Mouse (Mus musculus) adrenal gland, adult 8-10 months (tissue): ENCODE data around the gene Ttc21b. TPM values are rescaled to one million over a fixed set of nuclear protein-coding genes. Genes with fewer than 3 reads are reported as not detected.
"Not testable (repeated sequence)": the region's sequence is repeated elsewhere in the genome, so short reads cannot be mapped to it uniquely, and the experiment has no call there.

Source experiments
- DNase-seq: peaks from one replicate; pipeline ENCODE4 v3.0.0; 2022
- total RNA-seq, 4 experiments: library from RNA; stranded (reverse); gene quantifications; 2 replicates each; pipeline ENCODE4 v1.2.4; 2022

The Ttc21b gene
- 10 to 100 TPM in 2 of 4 experiments, 1 to 10 TPM in 2; 8.9 to 15.7 (median 10.2) TPM for total RNA-seq

GRCm38 (mm10) chr2:66256220-66257131 is at the start of gene Ttc21b:
Ttc21b (minus strand) TSS chr2:66256617.
- peak; percentile 96 for DNase-seq

- no peak for DNase-seq
These were observed 16.1 kb upstream of the Ttc21b start for GRCm38 (mm10) chr2:66272551-66272950.

GRCm38 (mm10) chr2:66244013-66244412 is 12.4 kb downstream of the Ttc21b start:
- no peak for DNase-seq

- no peak for DNase-seq
These were observed 16.1 kb downstream of the Ttc21b start for GRCm38 (mm10) chr2:66240334-66240733.

- no peak for DNase-seq
These were observed 17.5 kb downstream of the Ttc21b start for GRCm38 (mm10) chr2:66238886-66239285.

GRCm38 (mm10) chr2:66220954-66221353 is 35.5 kb downstream of the Ttc21b start:
- DNase-seq, result no peak

GRCm38 (mm10) chr2:66209875-66210274 is 46.5 kb downstream of the Ttc21b start:
- DNase-seq, result no peak

- DNase-seq, result no peak
These were observed 47.1 kb downstream of the Ttc21b start for GRCm38 (mm10) chr2:66209353-66209752.

GRCm38 (mm10) chr2:66206796-66207195 is 49.6 kb downstream of the Ttc21b start:
- DNase-seq, result no peak

- no peak for DNase-seq
These were observed 52.2 kb downstream of the Ttc21b start for GRCm38 (mm10) chr2:66204218-66204617.

GRCm38 (mm10) chr2:66200195-66200594 is 56.2 kb downstream of the Ttc21b start:
- DNase-seq, result no peak

GRCm38 (mm10) chr2:66191691-66192100 is 64.7 kb downstream of the Ttc21b start:
- DNase-seq, result no peak

- no peak for DNase-seq
These were observed 66.3 kb downstream of the Ttc21b start for GRCm38 (mm10) chr2:66190157-66190556.

GRCm38 (mm10) chr2:66189197-66189596 is 67.2 kb downstream of the Ttc21b start:
- not testable (repeated sequence) for DNase-seq

GRCm38 (mm10) chr2:66187520-66187919 is 68.9 kb downstream of the Ttc21b start:
- no peak for DNase-seq

- DNase-seq, result no peak
These were observed 71.8 kb downstream of the Ttc21b start for GRCm38 (mm10) chr2:66184431-66185164.

- peak; percentile 18 for DNase-seq
These were observed 76.1 kb downstream of the Ttc21b start for GRCm38 (mm10) chr2:66180293-66180692.

- DNase-seq, result no peak
These were observed 76.6 kb downstream of the Ttc21b start for GRCm38 (mm10) chr2:66179782-66180181.

- DNase-seq, result no peak
These were observed 77.6 kb downstream of the Ttc21b start for GRCm38 (mm10) chr2:66178848-66179215.

GRCm38 (mm10) chr2:66177886-66178847 is 78.2 kb downstream of the Ttc21b start:
- no peak for DNase-seq

GRCm38 (mm10) chr2:66177017-66177416 is 79.4 kb downstream of the Ttc21b start:
- no peak for DNase-seq

- no peak for DNase-seq
These were observed 83.3 kb downstream of the Ttc21b start for GRCm38 (mm10) chr2:66173134-66173533.
